Mouse (Mus musculus) activated CD4-positive, CD25-positive, alpha-beta regulatory T cell, adult 4 months (primary cell): Measurements from ENCODE around the gene Rex2. TPM values are rescaled to one million over a fixed set of nuclear protein-coding genes. Genes with fewer than 3 reads are reported as not detected.
"Not testable (repeated sequence)": the region's sequence is repeated elsewhere in the genome, so short reads cannot be mapped to it uniquely, and the experiment has no call there.

ENCODE experiments used
- ATAC-seq: one replicate; pipeline ENCODE4 v1.8.0; 2017
- polyA plus RNA-seq, 2 experiments: library from polyadenylated mRNA; unstranded; fragments of 100-300 nt; shearing (Covaris generic); gene quantifications; one replicate each; pipeline ENCODE4 v1.2.1; 2017

Gene Rex2
- polyA plus RNA-seq: under 1 TPM in 1 of 2 experiments, not detected in 1; 0.42 TPM

- not testable (repeated sequence) for ATAC-seq
These were observed at the start of gene Rex2 for GRCm38 (mm10) chr4:147021550-147021949. Gene Rex2, plus strand, starts transcription at chr4:147021850.

- not testable (repeated sequence) for ATAC-seq
These were observed 45.1 kb upstream of the Rex2 start for GRCm38 (mm10) chr4:146976581-146976980.

- not testable (repeated sequence) for ATAC-seq
These were observed 3.2 kb upstream of the Rex2 start for GRCm38 (mm10) chr4:147018400-147018799.

- not testable (repeated sequence) for ATAC-seq
These were observed 4.7 kb downstream of the Rex2 start for GRCm38 (mm10) chr4:147026374-147026773.

GRCm38 (mm10) chr4:147031308-147032036 lies 9.8 kb downstream of the Rex2 start:
- peak; percentile 14 for ATAC-seq

- not testable (repeated sequence) for ATAC-seq
These were observed 42.1 kb downstream of the Rex2 start for GRCm38 (mm10) chr4:147063768-147064167.

GRCm38 (mm10) chr4:147065861-147066260 lies 44.2 kb downstream of the Rex2 start:
- ATAC-seq: not testable (repeated sequence)

GRCm38 (mm10) chr4:147066380-147066779 lies 44.7 kb downstream of the Rex2 start:
- ATAC-seq: not testable (repeated sequence)

- ATAC-seq: not testable (repeated sequence)
These were observed 74.0 kb downstream of the Rex2 start for GRCm38 (mm10) chr4:147095641-147096040.

GRCm38 (mm10) chr4:147101666-147102626 lies 80.3 kb downstream of the Rex2 start:
- ATAC-seq: not testable (repeated sequence)

- ATAC-seq: not testable (repeated sequence)
These were observed 82.2 kb downstream of the Rex2 start for GRCm38 (mm10) chr4:147103814-147104213.

Other genes starting within 250 kb of the Rex2 start
- 1 to 10 TPM in 1 of 2 experiments, not detected in 1; 2.1 TPM for gene Gm21411, start 112.3 kb upstream of the Rex2 start, polyA plus RNA-seq
- gene Zfp989, start 49.9 kb upstream of the Rex2 start, polyA plus RNA-seq: 1 to 10 TPM in 1 of 2 experiments, not detected in 1; 4.1 TPM
- gene Zfp991, start 110.2 kb downstream of the Rex2 start, polyA plus RNA-seq: 10 to 100 TPM in 1 of 2 experiments, 1 to 10 TPM in 1; 6.4 to 12.5 TPM